Mouse (Mus musculus): Measurements from ENCODE around the gene Cd300lb. TPM values are rescaled to one million over a fixed set of nuclear protein-coding genes. Genes with fewer than 3 reads are reported as not detected.

Gene Cd300lb
- polyA plus RNA-seq, 2 experiments, result 0.66 to 1.5 TPM

DNA sequence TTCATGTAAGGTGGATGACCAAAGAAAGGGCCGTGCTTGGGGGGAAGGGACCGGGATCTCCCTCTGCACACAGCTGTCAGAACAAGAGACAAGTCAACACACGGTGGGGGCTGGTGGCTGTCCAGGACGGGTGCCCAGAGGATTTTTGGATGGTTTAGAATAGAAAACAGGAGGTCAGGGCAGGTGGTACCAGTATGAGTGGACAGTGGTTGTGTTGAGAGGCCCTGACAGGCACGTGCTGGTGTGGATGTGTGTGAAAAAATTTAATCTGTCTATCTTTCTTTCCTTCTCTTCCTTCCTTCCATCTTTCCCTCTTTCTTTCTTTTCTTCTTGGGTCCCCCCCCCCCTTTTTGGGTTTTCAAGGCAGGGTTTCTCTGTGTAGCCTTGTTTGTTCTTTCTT, 43.6 kb downstream of the Cd300lb start:
- ATAC-seq (ENCODE audit: insufficient read depth) (no peak), DNase-seq (ENCODE audit: low read depth in 3 of 3, low spot score in 3 of 3) (no peak)
- Histone ChIP-seq H3K27ac (no peak overlapping the region), H3K9ac (replicated peaks) (no peak overlapping the region), H3K4me1 (replicated peaks; ENCODE audit: control insufficient read depth in 2 of 2, insufficient read depth in 2 of 2, low read length in 1 of 2) (peaks cover 0 to 2% of the 10 kb centered on the region in 2 experiments; a peak in 2 of 4 replicates), H3K9me3 (ENCODE audit: control insufficient read depth, low read length) (no peaks in the 10 kb centered on the region), H3K27me3 (ENCODE audit: control insufficient read depth, insufficient read depth, low read length) (no peaks in the 10 kb centered on the region), H3K4me2 (ENCODE audit: low read depth) (peak overlapping the region; percentile 13; the same call in 1 of the 2 replicates), H3K36me3 (replicated peaks; ENCODE audit: control insufficient read depth, insufficient read depth, low read depth) (no peaks in the 10 kb centered on the region), H3K4me3 (ENCODE audit: insufficient read depth in 1 of 2, low read depth in 2 of 2, low read length in 2 of 2) (peak overlapping the region; percentile 1 to 36; a peak in 3 of 4 replicates)
- WGBS (ENCODE audit: insufficient replicate concordance), result 16% methylated on average over 5 of the region's 5 CpGs
- TF ChIP-seq EP300 (IDR thresholded peaks at IDR 0.05; ENCODE audit: low read depth) (no peak), CTCF (IDR thresholded peaks at IDR 0.05; ENCODE audit: low read depth) (no peak)

DNA sequence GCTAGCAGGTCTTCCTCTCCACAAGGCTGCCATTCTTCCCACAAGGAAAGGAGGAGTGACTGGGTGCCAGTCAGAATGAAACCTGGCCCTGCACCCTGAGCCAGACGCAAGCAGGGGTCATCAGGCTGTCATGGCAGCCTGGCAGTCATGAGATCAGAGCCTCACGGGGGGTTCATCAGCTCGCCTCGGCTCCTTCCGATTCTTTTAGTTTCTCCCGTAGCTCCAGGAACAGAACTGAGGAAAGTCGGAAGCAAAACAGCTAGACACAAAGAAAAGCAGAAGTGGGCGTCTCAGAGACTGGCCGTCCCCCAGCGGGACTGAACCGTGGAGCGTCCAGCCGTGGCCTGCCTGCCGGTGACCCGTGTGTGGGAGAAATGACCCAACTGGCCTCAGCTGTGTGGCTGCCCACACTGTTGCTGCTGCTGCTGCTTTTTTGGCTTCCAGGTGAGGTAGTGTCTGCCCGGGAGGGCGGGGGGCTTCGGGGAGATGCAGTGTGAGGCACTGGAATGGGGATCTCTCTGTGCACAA, 44.1 kb downstream of the Cd300lb start, which contains the start of gene Cd300a:
Gene Cd300a (plus strand): TSS at position 51 of the 528 bp plus-strand sequence.
- peak within 1 kb of the TSS; percentile 13; the same call in 1 of the 2 replicates for H3K4me2 ChIP-seq (ENCODE audit: low read depth)
- H3K9ac ChIP-seq (replicated peaks), result no peak within 1 kb of the TSS

DNA sequence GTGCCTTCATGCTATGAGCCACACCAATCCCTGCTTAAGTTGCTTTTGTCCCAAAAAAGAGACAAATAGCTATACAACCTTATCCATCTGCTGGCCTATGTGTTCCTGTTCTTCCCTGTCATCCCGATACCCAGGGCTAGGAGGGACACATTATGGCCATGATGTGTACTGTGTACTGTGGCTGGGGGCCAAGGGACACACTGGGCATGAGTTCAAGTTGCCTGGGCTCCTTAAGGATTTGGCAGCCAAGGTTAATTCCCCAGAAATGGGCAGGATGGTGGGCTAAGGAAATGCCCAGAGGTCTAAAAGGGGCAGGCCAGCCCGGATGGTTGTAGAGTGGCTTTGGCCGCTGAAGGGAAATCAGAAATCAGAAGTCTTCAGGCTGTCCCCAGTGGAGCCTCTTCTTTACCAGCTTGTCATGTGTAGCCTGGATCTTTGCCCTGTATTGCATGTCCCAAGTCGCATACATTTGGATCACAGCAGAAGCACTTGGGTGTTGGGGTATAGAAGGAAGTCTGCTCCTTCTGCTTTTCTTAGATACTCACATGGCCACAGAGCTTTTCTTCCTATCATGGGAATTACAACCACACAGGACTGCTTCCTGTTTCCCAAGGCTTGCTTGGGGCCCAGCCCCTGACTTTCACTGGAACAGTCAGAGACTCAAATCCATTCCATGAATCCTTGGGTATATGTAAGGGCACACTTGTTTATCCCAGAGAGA, 49.6 kb downstream of the Cd300lb start:
- Histone ChIP-seq H3K27ac (no peak overlapping the region), H3K27me3 (ENCODE audit: control insufficient read depth, insufficient read depth, low read length) (no peaks in the 10 kb centered on the region), H3K4me1 (replicated peaks; ENCODE audit: control insufficient read depth in 2 of 2, insufficient read depth in 2 of 2, low read length in 1 of 2) (peaks cover 0 to 10% of the 10 kb centered on the region in 2 experiments; a peak in 2 of 4 replicates), H3K9ac (replicated peaks) (no peak overlapping the region), H3K9me3 (ENCODE audit: control insufficient read depth, low read length) (no peaks in the 10 kb centered on the region), H3K36me3 (replicated peaks; ENCODE audit: control insufficient read depth, insufficient read depth, low read depth) (no peaks in the 10 kb centered on the region), H3K4me3 (ENCODE audit: insufficient read depth in 1 of 2, low read depth in 2 of 2, low read length in 2 of 2) (no peak overlapping the region), H3K4me2 (ENCODE audit: low read depth) (no peak overlapping the region)
- WGBS (ENCODE audit: insufficient replicate concordance), result 43% methylated on average over 4 of the region's 4 CpGs
- ATAC-seq (ENCODE audit: insufficient read depth) (no peak), DNase-seq (ENCODE audit: low read depth in 3 of 3, low spot score in 3 of 3) (no peak)
- TF ChIP-seq EP300 (IDR thresholded peaks at IDR 0.05; ENCODE audit: low read depth), result no peak
- no peak for TF ChIP-seq CTCF (IDR thresholded peaks at IDR 0.05; ENCODE audit: low read depth)

More for the DNA sequence above, 44.1 kb downstream of the Cd300lb start, which contains the start of gene Cd300a:
- Histone ChIP-seq H3K27ac (no peak within 1 kb of the TSS), H3K9me3 (ENCODE audit: control insufficient read depth, low read length) (no peaks in the 10 kb centered on the region), H3K4me3 (ENCODE audit: insufficient read depth in 1 of 2, low read depth in 2 of 2, low read length in 2 of 2) (peak within 1 kb of the TSS; percentile 1 to 36; a peak in 3 of 4 replicates), H3K27me3 (ENCODE audit: control insufficient read depth, insufficient read depth, low read length) (no peaks in the 10 kb centered on the region), H3K36me3 (replicated peaks; ENCODE audit: control insufficient read depth, insufficient read depth, low read depth) (no peaks in the 10 kb centered on the region), H3K4me1 (replicated peaks; ENCODE audit: control insufficient read depth in 2 of 2, insufficient read depth in 2 of 2, low read length in 1 of 2) (peaks cover 0 to 2% of the 10 kb centered on the region in 2 experiments; a peak in 1 of 4 replicates)
- 25% methylated on average over 18 of the region's 18 CpGs for WGBS (ENCODE audit: insufficient replicate concordance)
- TF ChIP-seq EP300 (IDR thresholded peaks at IDR 0.05; ENCODE audit: low read depth), result no peak
- no peak for TF ChIP-seq CTCF (IDR thresholded peaks at IDR 0.05; ENCODE audit: low read depth)
- ATAC-seq (ENCODE audit: insufficient read depth), result 0 out of 2 replicates have a peak, but pooled peaks have one; percentile 13
- no peak for DNase-seq (ENCODE audit: low read depth in 3 of 3, low spot score in 3 of 3)

DNA sequence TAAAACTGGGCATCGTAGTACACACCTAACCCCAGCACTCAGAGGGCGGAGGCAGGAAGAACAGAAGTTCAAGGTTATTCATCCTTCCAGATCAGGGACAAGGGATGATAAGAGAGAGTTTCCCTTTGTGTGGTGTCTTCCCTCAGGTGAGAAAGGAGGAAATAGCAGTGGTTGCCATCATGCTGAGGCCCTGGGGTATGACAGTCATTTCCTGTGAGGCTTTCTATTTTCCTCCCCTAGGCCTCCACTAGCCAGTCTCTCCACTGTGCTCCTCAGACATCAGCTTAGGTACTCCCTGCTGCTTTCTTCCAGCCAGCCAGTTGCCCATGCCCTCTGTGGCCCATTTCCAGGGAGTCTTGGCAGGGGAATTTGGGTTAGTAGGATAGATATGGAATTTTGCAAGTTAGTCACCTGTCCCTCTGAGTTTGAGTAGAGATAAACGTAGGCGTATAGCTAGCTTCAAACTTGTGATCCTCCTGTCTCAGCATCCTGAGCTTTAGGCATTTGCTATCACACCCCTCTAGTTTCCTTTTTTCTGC, 50.9 kb downstream of the Cd300lb start:
- H3K36me3 ChIP-seq (replicated peaks; ENCODE audit: control insufficient read depth, insufficient read depth, low read depth), result no peaks in the 10 kb centered on the region
- no peaks in the 10 kb centered on the region for H3K27me3 ChIP-seq (ENCODE audit: control insufficient read depth, insufficient read depth, low read length)
- TF ChIP-seq EP300 (IDR thresholded peaks at IDR 0.05; ENCODE audit: low read depth), result no peak
- ATAC-seq (ENCODE audit: insufficient read depth) (no peak), DNase-seq (ENCODE audit: low read depth in 3 of 3, low spot score in 3 of 3) (no peak)
- no peaks in the 10 kb centered on the region for H3K9me3 ChIP-seq (ENCODE audit: control insufficient read depth, low read length)
- 73% methylated on average over 4 of the region's 4 CpGs for WGBS (ENCODE audit: insufficient replicate concordance)
- H3K4me1 ChIP-seq (replicated peaks; ENCODE audit: control insufficient read depth in 2 of 2, insufficient read depth in 2 of 2, low read length in 1 of 2), result peaks cover 0 to 10% of the 10 kb centered on the region in 2 experiments; a peak in 2 of 4 replicates
- H3K9ac ChIP-seq (replicated peaks), result no peak overlapping the region
- H3K4me3 ChIP-seq (ENCODE audit: insufficient read depth in 1 of 2, low read depth in 2 of 2, low read length in 2 of 2), result no peak overlapping the region
- no peak overlapping the region for H3K27ac ChIP-seq
- H3K4me2 ChIP-seq (ENCODE audit: low read depth), result no peak overlapping the region

DNA sequence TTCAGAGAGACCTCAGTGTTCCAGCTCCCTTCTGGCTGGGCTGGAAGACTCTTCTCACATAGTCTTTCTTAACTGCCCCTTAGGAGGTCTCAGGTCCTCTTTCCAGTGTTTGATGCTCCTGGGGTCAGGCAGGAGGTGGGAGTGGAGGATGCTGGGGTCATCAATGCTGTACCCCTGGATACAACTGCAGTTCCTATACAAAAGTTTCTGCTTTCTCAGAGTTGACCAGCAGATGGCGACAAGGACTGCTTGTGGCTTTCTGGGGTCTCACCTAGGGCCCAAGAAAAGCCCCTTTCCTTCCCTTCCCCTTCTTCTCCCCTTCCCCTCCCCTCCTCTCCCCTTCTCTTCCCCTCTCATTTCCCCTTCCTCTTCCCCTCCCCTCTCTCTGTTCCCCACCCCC, 53.6 kb downstream of the Cd300lb start:
- TF ChIP-seq CTCF (IDR thresholded peaks at IDR 0.05; ENCODE audit: low read depth) (peak; percentile 64), EP300 (IDR thresholded peaks at IDR 0.05; ENCODE audit: low read depth) (no peak)
- H3K36me3 ChIP-seq (replicated peaks; ENCODE audit: control insufficient read depth, insufficient read depth, low read depth), result no peaks in the 10 kb centered on the region
- no peak overlapping the region for H3K4me3 ChIP-seq (ENCODE audit: insufficient read depth in 1 of 2, low read depth in 2 of 2, low read length in 2 of 2)
- H3K27me3 ChIP-seq (ENCODE audit: control insufficient read depth, insufficient read depth, low read length), result no peaks in the 10 kb centered on the region
- no peak overlapping the region for H3K4me2 ChIP-seq (ENCODE audit: low read depth)
- ATAC-seq (ENCODE audit: insufficient read depth), result no peak
- no peak overlapping the region for H3K27ac ChIP-seq
- WGBS (ENCODE audit: insufficient replicate concordance), result 0% methylated on average over 1 of the region's 1 CpGs
- no peak for DNase-seq (ENCODE audit: low read depth in 3 of 3, low spot score in 3 of 3)
- no peak overlapping the region for H3K9ac ChIP-seq (replicated peaks)
- peaks cover 0 to 12% of the 10 kb centered on the region in 2 experiments; a peak in 2 of 4 replicates for H3K4me1 ChIP-seq (replicated peaks; ENCODE audit: control insufficient read depth in 2 of 2, insufficient read depth in 2 of 2, low read length in 1 of 2)
- no peaks in the 10 kb centered on the region for H3K9me3 ChIP-seq (ENCODE audit: control insufficient read depth, low read length)
